Mouse (Mus musculus): Measurements from ENCODE around the gene Polr3h. TPM values are rescaled to one million over a fixed set of nuclear protein-coding genes. Genes with fewer than 3 reads are reported as not detected.

Polr3h gene
- total and polyA plus RNA-seq, 3 experiments: 40.5 to 224 (median 59.3) TPM

DNA sequence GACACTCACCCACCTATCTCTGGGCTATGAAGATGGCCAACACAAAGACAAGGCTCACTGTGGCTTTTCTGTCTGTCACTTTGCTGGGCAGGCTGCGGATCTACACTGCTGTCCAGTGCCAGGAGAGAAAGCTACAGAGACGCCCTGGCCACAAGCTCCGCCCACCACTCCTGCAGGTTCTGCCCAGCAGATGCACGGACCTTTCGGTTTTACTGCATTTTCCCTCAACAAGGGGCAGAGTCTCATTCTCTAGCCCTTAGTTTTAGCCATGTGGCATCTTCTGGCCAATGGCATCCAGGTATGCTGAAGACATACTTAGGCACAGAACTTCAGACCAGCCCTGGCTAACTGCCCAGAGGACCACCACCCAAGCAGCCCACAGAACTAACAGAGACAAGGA lies 4.8 kb downstream of the Polr3h start:
- Histone ChIP-seq H3K9ac (ENCODE audit: insufficient read depth, low read depth) (no peak overlapping the region), H3K9me3 (replicated peaks; ENCODE audit: low read length) (no peaks in the 10 kb centered on the region), H3K27me3 (replicated peaks) (no peaks in the 10 kb centered on the region), H3K4me1 (ENCODE audit: control insufficient read depth in 1 of 2, insufficient read depth in 2 of 2) (peaks cover 16 to 34% of the 10 kb centered on the region in 2 experiments), H3K4me3 (replicated peaks in 1 of 3; ENCODE audit: low read depth in 2 of 3, low read length in 2 of 3, poor library complexity in 1 of 3) (no peak overlapping the region), H3K4me2 (ENCODE audit: insufficient read depth, low read depth, poor library complexity, severe bottlenecking) (no peak overlapping the region), H3K27ac (ENCODE audit: insufficient read depth, low read depth) (no peak overlapping the region), H3K79me2 (replicated peaks; ENCODE audit: control insufficient read depth, extremely low read depth, insufficient read depth, poor library complexity, severe bottlenecking) (peaks cover 27% of the 10 kb centered on the region), H3K36me3 (replicated peaks in 1 of 2; ENCODE audit: control insufficient read depth in 1 of 2, insufficient read depth in 1 of 2, low read length in 1 of 2) (peaks cover 28 to 77% of the 10 kb centered on the region in 2 experiments)
- TF ChIP-seq USF1 (IDR thresholded peaks at IDR 0.05; ENCODE audit: low read depth, low read length) (peak; percentile 3; the same call in 1 of the 2 replicates), MXI1 (IDR thresholded peaks at IDR 0.05; ENCODE audit: low read depth, low read length) (no peak)
- no peak for DNase-seq (ENCODE audit: extremely low read depth)
- in situ Hi-C loops (cut with MboI; ENCODE audit: low pct_ligation_motif_present, low pct_unique_long_range_greater_than_20kb, low sequenced_read_pairs): loop anchor here (25.0 kb wide), 1 partner anchor 209 kb away; no protein-coding TSS in a partner anchor
- dilution Hi-C loops (cut with MboI; ENCODE audit: extremely low pct_ligation_motif_present, extremely low pct_unique_long_range_greater_than_20kb, low sequenced_read_pairs): no loop called here

DNA sequence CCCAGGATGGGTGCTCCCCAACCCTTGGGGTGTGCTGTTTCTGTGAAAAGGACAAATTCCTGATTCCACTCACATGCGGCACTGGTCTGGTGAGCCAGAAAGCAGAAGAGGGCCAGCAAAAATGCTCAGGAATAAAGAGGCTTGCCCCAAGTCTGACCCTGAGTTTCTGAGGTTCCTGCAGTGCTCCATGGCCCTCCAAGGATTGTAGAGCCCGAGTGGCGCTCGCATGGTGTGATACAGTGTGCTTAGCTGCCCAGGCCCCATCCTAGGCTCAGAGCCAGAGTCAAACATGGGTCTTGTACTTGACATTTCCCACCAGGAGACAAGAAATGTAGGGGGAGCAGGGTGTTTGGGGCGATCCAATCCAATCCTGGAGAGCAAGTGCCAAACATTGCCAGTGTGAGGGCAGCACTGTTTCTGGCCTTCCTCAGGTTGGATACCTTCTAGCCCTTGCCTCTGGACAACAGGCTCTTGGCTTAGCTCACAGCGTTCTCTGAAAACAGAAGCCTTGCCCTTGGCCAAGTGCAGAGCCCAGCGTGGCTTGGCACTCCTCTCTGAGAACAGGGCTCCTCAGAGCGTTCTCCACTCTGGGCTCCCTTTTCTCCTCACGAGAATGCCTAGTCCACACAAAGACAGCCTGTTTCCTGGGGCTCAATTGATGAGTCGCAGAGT lies 5.4 kb downstream of the Polr3h start:
- in situ Hi-C loops (cut with MboI; ENCODE audit: low pct_ligation_motif_present, low pct_unique_long_range_greater_than_20kb, low sequenced_read_pairs): loop anchor here (25.0 kb wide), 1 partner anchor 208 kb away; no protein-coding TSS in a partner anchor
- Histone ChIP-seq H3K27ac (ENCODE audit: insufficient read depth, low read depth) (no peak overlapping the region), H3K4me2 (ENCODE audit: insufficient read depth, low read depth, poor library complexity, severe bottlenecking) (no peak overlapping the region), H3K27me3 (replicated peaks) (no peaks in the 10 kb centered on the region), H3K9me3 (replicated peaks; ENCODE audit: low read length) (no peaks in the 10 kb centered on the region), H3K36me3 (replicated peaks in 1 of 2; ENCODE audit: control insufficient read depth in 1 of 2, insufficient read depth in 1 of 2, low read length in 1 of 2) (peaks cover 34 to 83% of the 10 kb centered on the region in 2 experiments), H3K9ac (ENCODE audit: insufficient read depth, low read depth) (no peak overlapping the region), H3K4me1 (ENCODE audit: control insufficient read depth in 1 of 2, insufficient read depth in 2 of 2) (peaks cover 16 to 34% of the 10 kb centered on the region in 2 experiments), H3K79me2 (replicated peaks; ENCODE audit: control insufficient read depth, extremely low read depth, insufficient read depth, poor library complexity, severe bottlenecking) (peaks cover 27% of the 10 kb centered on the region), H3K4me3 (replicated peaks in 1 of 3; ENCODE audit: low read depth in 2 of 3, low read length in 2 of 3, poor library complexity in 1 of 3) (no peak overlapping the region)
- dilution Hi-C loops (cut with MboI; ENCODE audit: extremely low pct_ligation_motif_present, extremely low pct_unique_long_range_greater_than_20kb, low sequenced_read_pairs): no loop called here
- DNase-seq (ENCODE audit: extremely low read depth): no peak
- TF ChIP-seq CHD1 (IDR thresholded peaks at IDR 0.05; ENCODE audit: low read depth, low read length): no peak
- no peak for TF ChIP-seq ZMIZ1 (IDR thresholded peaks at IDR 0.05; ENCODE audit: low read depth, low read length)
- no peak for TF ChIP-seq JUN (IDR thresholded peaks at IDR 0.05; ENCODE audit: insufficient read depth, low read depth, low read length)
- no peak for TF ChIP-seq NELFE (IDR thresholded peaks at IDR 0.05; ENCODE audit: low read depth, low read length)
- TF ChIP-seq E2F4 (IDR thresholded peaks at IDR 0.05; ENCODE audit: insufficient replicate concordance, low read depth, low read length): no peak
- no peak for TF ChIP-seq ELF1 (IDR thresholded peaks at IDR 0.05; ENCODE audit: low read depth, low read length)
- no peak for TF ChIP-seq ZNF384 (IDR thresholded peaks at IDR 0.05; ENCODE audit: low read depth, low read length)
- no peak for TF ChIP-seq ETS1 (conservative IDR thresholded peaks at IDR 0.05; ENCODE audit: low read depth, low read length)
- no peak for TF ChIP-seq ZC3H11A (IDR thresholded peaks at IDR 0.05; ENCODE audit: low read depth, low read length)
- TF ChIP-seq RCOR1 (conservative IDR thresholded peaks at IDR 0.05; ENCODE audit: low read depth, low read length): no peak
- TF ChIP-seq MAFK (IDR thresholded peaks at IDR 0.05; ENCODE audit: insufficient replicate concordance, low read length): no peak
- no peak for TF ChIP-seq KAT2A (IDR thresholded peaks at IDR 0.05; ENCODE audit: insufficient replicate concordance, low read length)
- TF ChIP-seq SIN3A (IDR thresholded peaks at IDR 0.05; ENCODE audit: low read length): no peak
- TF ChIP-seq PAX5 (IDR thresholded peaks at IDR 0.05; ENCODE audit: low read length): no peak
- TF ChIP-seq TBP (conservative IDR thresholded peaks at IDR 0.05; ENCODE audit: low read depth, low read length): no peak

All from CH12.LX (cell line).